In the genomic region with DNA sequence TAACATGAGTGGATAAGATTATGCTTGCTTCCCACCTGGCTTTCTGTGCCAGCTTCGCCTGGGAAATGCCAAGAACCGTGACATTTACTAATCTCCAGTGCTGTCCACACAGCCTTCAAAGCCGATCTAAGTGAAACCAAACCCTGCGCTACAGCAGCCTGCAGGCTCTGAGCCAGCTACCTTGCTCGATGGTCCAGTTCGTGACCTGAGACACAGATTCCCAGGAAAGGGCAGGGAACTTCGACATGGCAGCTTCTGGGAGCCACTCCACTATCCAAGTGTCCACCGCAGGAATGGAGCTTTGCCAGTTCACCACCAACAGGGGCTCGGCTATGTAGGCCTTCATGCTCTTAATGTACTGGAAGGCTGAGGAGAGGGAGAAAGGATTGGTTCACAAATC, we compare ENCODE assay signal across 15 mouse cellular contexts.
DNase-seq lines count a peak whose midpoint lies in the region; ATAC-seq and TF ChIP-seq lines count a peak whose summit lies in the region.
"Had no signal": no experiment of that assay in that cellular context is flagged by ENCODE, and none has a peak within 500 bp of the region (broad histone marks: within the 10 kb centered on the region; RNA-seq: fewer than 3 reads in every experiment).

No protein-coding gene starts in this region.

- DNase-seq in cerebellum, postnatal 25 days: peak; percentile 27 to 30
- no peak for DNase-seq in cerebellum, adult 9-10 months
- peak; percentile 8 for DNase-seq in hindbrain, postnatal 0 days (ENCODE audit: low spot score)
- DNase-seq in adipocyte (ENCODE audit: low spot score): peak; percentile 31
- peak; percentile 18 for DNase-seq in brain, embryonic 14.5 days (ENCODE audit: low read depth)
- no peak for DNase-seq in urinary bladder, postnatal 36 days (ENCODE audit: low spot score in 2 of 2)
- no peak for DNase-seq in layer of hippocampus, postnatal 36 days
- DNase-seq: cerebellum, adult 11 months; retina, postnatal 1 day had no signal

- H3K4me1 ChIP-seq in hindbrain, postnatal 0 days (ENCODE audit: insufficient read depth, low read length): no peaks in the 10 kb centered on the region
- H3K4me1 ChIP-seq in hindbrain, embryonic 16.5 days (ENCODE audit: control insufficient read depth, insufficient read depth, low read depth, low read length): no peaks in the 10 kb centered on the region
- H3K4me1 ChIP-seq: liver, embryonic 12.5 days had no signal

- no peaks in the 10 kb centered on the region for H3K36me3 ChIP-seq in hindbrain, postnatal 0 days (ENCODE audit: insufficient read depth, low read length)
- no peaks in the 10 kb centered on the region for H3K36me3 ChIP-seq in hindbrain, embryonic 16.5 days (ENCODE audit: control insufficient read depth, insufficient read depth, low read length)
- H3K36me3 ChIP-seq: heart, embryonic 13.5 days; liver, embryonic 12.5 days had no signal

- H3K27ac ChIP-seq in hindbrain, postnatal 0 days: no peak overlapping the region
- H3K27ac ChIP-seq in hindbrain, embryonic 16.5 days (ENCODE audit: low read depth, low read length): no peak overlapping the region
- H3K27ac ChIP-seq: heart, embryonic 13.5 days; left cerebral cortex, adult 2 months; liver, embryonic 12.5 days had no signal

- no peak for TF ChIP-seq POLR2A in brain, embryonic 14.5 days (IDR thresholded peaks at IDR 0.05; ENCODE audit: borderline replicate concordance, extremely low read depth, insufficient read depth, insufficient read length, poor library complexity, severe bottlenecking)

- H3K9me3 ChIP-seq in hindbrain, postnatal 0 days (ENCODE audit: low read length): no peaks in the 10 kb centered on the region
- no peaks in the 10 kb centered on the region for H3K9me3 ChIP-seq in hindbrain, embryonic 16.5 days (ENCODE audit: control insufficient read depth, low read length)
- H3K9me3 ChIP-seq: heart, embryonic 13.5 days; liver, embryonic 12.5 days; megakaryocyte, embryonic 14.5 days had no signal

- 56% methylated on average over 9 of the region's 9 CpGs for WGBS in hindbrain, postnatal 0 days
- 66% methylated on average over 9 of the region's 9 CpGs for WGBS in hindbrain, embryonic 16.5 days

- no peak overlapping the region for H3K9ac ChIP-seq in hindbrain, postnatal 0 days (replicated peaks; ENCODE audit: low read length)
- H3K9ac ChIP-seq in hindbrain, embryonic 16.5 days (ENCODE audit: low read depth, low read length): no peak overlapping the region
- H3K9ac ChIP-seq: heart, embryonic 13.5 days; liver, embryonic 12.5 days had no signal

- H3K4me2 ChIP-seq in hindbrain, postnatal 0 days (ENCODE audit: low read depth, low read length): no peak overlapping the region
- H3K4me2 ChIP-seq in hindbrain, embryonic 16.5 days (ENCODE audit: low read length): no peak overlapping the region
- H3K4me2 ChIP-seq: heart, embryonic 13.5 days; liver, embryonic 12.5 days had no signal

- TF ChIP-seq CTCF in hindbrain, postnatal 0 days (IDR thresholded peaks at IDR 0.05; ENCODE audit: low read depth): no peak
- no peak for TF ChIP-seq CTCF in brain, embryonic 14.5 days (IDR thresholded peaks at IDR 0.05; ENCODE audit: borderline replicate concordance, extremely low read depth, insufficient read depth, insufficient read length)

- no peaks in the 10 kb centered on the region for H3K27me3 ChIP-seq in hindbrain, postnatal 0 days (ENCODE audit: insufficient read depth, low read length)
- H3K27me3 ChIP-seq in hindbrain, embryonic 16.5 days (replicated peaks; ENCODE audit: control insufficient read depth, insufficient read depth, low read length): no peaks in the 10 kb centered on the region
- H3K27me3 ChIP-seq: heart, embryonic 13.5 days; liver, embryonic 12.5 days had no signal

- no peak for ATAC-seq in hindbrain, postnatal 0 days
- ATAC-seq in hindbrain, embryonic 16.5 days: no peak
- ATAC-seq: liver, embryonic 12.5 days; lung, postnatal 0 days had no signal

- H3K4me3 ChIP-seq in hindbrain, postnatal 0 days (ENCODE audit: low read length): no peak overlapping the region
- H3K4me3 ChIP-seq in hindbrain, embryonic 16.5 days (ENCODE audit: low read length): no peak overlapping the region
- H3K4me3 ChIP-seq: heart, embryonic 13.5 days; left cerebral cortex, adult 2 months; liver, embryonic 12.5 days; megakaryocyte, embryonic 14.5 days had no signal

Comparison
In these comparisons a context has a peak if more than half of its experiments do, and no peak if none do; other contexts are left out.
1. DNase-seq: peak in cerebellum, postnatal 25 days (2 of 2), hindbrain, postnatal 0 days (single experiment), adipocyte (single experiment) and brain, embryonic 14.5 days (single experiment); none in cerebellum, adult 9-10 months (single experiment), urinary bladder, postnatal 36 days (0 of 2) and layer of hippocampus, postnatal 36 days (0 of 2).